Mouse (Mus musculus) T-cell, adult 2 months (primary cell): ENCODE results near the gene Nrxn2.

ENCODE experiments used
- DNase-seq: peaks from one replicate; pipeline ENCODE4 v3.0.0; 2022; ENCODE audit warnings: low spot score

The Nrxn2 gene

GRCm38 (mm10) chr19:6494504-6495170 is 76.1 kb downstream of the Nrxn2 start:
- no peak for DNase-seq

GRCm38 (mm10) chr19:6495714-6496113 is 77.2 kb downstream of the Nrxn2 start:
- DNase-seq = no peak

- DNase-seq = no peak
Measured at GRCm38 (mm10) chr19:6496462-6497149, 78.1 kb downstream of the Nrxn2 start.

- DNase-seq = no peak
Measured at GRCm38 (mm10) chr19:6497150-6497801, 78.7 kb downstream of the Nrxn2 start.

GRCm38 (mm10) chr19:6497803-6498202 is 79.3 kb downstream of the Nrxn2 start:
- DNase-seq = no peak

- DNase-seq = no peak
Measured at GRCm38 (mm10) chr19:6498350-6499131, 80.0 kb downstream of the Nrxn2 start.

- no peak for DNase-seq
Measured at GRCm38 (mm10) chr19:6499860-6500635, 81.5 kb downstream of the Nrxn2 start.

- DNase-seq = no peak
Measured at GRCm38 (mm10) chr19:6500636-6501025, 82.1 kb downstream of the Nrxn2 start.

GRCm38 (mm10) chr19:6502035-6502541 is 83.6 kb downstream of the Nrxn2 start:
- DNase-seq = no peak

GRCm38 (mm10) chr19:6502543-6503319 is 84.2 kb downstream of the Nrxn2 start:
- DNase-seq = no peak

- DNase-seq = no peak
Measured at GRCm38 (mm10) chr19:6503926-6504655, 85.6 kb downstream of the Nrxn2 start.

- no peak for DNase-seq
Measured at GRCm38 (mm10) chr19:6504656-6505045, 86.1 kb downstream of the Nrxn2 start.

- DNase-seq = no peak
Measured at GRCm38 (mm10) chr19:6507393-6507792, 88.9 kb downstream of the Nrxn2 start.

- no peak for DNase-seq
Measured at GRCm38 (mm10) chr19:6509881-6510280, 91.3 kb downstream of the Nrxn2 start.

- no peak for DNase-seq
Measured at GRCm38 (mm10) chr19:6510546-6510945, 92.0 kb downstream of the Nrxn2 start.

- DNase-seq = no peak
Measured at GRCm38 (mm10) chr19:6513389-6514139, 95.0 kb downstream of the Nrxn2 start.

GRCm38 (mm10) chr19:6514940-6515339 is 96.4 kb downstream of the Nrxn2 start:
- no peak for DNase-seq

GRCm38 (mm10) chr19:6515448-6515847 is 96.9 kb downstream of the Nrxn2 start:
- DNase-seq = no peak

- DNase-seq = no peak
Measured at GRCm38 (mm10) chr19:6516153-6516552, 97.6 kb downstream of the Nrxn2 start.
